Mouse (Mus musculus) stomach, postnatal 0 days (tissue): ENCODE data around the gene Hs3st3a1.

ENCODE experiments used
- CTCF ChIP-seq: IDR thresholded peaks from 2 replicates; pipeline ENCODE4 v1.5.1; 2016; ENCODE audit warnings: antibody characterized with exemption, low read depth, mild to moderate bottlenecking, moderate library complexity
- EP300 ChIP-seq: optimal IDR thresholded peaks from 2 replicates; pipeline ENCODE3; 2016; ENCODE audit warnings: antibody characterized with exemption

DNA sequence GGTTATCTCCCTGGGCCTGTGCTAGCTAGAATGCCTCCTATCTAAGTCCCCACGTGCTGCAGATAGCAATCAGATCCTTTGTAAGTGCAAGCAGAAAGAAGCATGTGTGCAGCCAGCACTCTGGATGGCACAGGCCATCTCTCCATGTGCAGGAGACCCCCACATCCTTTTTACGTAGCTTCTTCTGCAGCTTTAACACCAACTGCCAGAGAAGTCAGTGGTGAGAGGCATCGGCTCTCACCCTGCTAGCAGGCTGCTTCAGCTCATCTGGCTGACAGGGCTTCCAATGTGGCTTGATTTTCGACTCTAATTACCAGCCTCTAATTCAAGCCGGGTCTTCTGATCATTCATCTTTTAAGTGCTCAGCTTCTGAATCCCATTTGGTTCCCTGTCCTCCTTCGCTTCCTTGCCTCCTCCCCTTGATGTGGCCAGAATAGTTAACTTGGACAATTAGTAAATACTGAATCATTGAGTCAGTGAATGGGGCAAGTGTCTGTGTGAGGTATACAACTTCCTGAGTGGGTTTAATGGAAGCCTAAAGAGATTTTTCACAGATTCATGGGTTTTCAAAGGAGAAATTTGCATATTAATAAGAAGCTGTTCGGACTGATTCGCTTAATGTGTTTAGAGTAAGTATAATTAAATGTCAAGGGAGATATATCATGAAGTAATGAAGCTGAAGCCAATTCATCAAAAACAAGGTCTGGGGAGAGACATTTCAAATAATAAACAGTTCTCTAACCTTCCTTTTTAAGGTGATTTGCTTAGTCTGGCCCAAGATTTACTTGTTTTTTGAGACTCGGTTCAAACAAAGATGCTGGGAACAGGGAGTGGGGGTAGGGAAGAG, 54.7 kb downstream of the Hs3st3a1 start:
- TF ChIP-seq CTCF (no peak), EP300 (no peak)
